Mouse (Mus musculus) forebrain, embryonic 11.5 days (tissue): ENCODE data around the gene Gm10639. TPM values are rescaled to one million over a fixed set of nuclear protein-coding genes. Genes with fewer than 3 reads are reported as not detected.

Experiments used
- ATAC-seq: fragments of 200-750 bp; cut with Nextera tagmentation; replicated peaks from 2 replicates; pipeline ENCODE4 v1.8.0; 2017; ENCODE audit warnings: moderate TSS enrichment; ENCODE audit not compliant: low FRiP score
- DNase-seq: peaks from one replicate; pipeline ENCODE4 v3.0.0-alpha.2; 2017; ENCODE audit warnings: low spot score
- H3K27ac ChIP-seq: fragments of 300-500 bp; sonication (generic); 2 replicates; pipeline ENCODE4 v1.5.1; 2014; ENCODE audit warnings: low read depth, low read length
- H3K27me3 ChIP-seq: fragments of 300-500 bp; sonication (generic); 2 replicates; pipeline ENCODE4 v1.6.1; 2014; ENCODE audit warnings: mild to moderate bottlenecking, low read length, mixed read lengths; ENCODE audit not compliant: control insufficient read depth, insufficient read depth
- H3K36me3 ChIP-seq: fragments of 300-500 bp; sonication (generic); 2 replicates; pipeline ENCODE4 v1.6.1; 2014; ENCODE audit warnings: mild to moderate bottlenecking, low read length, moderate library complexity, mixed read lengths; ENCODE audit not compliant: control insufficient read depth, insufficient read depth
- H3K4me1 ChIP-seq: fragments of 300-500 bp; sonication (generic); replicated peaks from 2 replicates; pipeline ENCODE4 v1.6.1; 2014; ENCODE audit warnings: low read length, mixed read lengths; ENCODE audit not compliant: control insufficient read depth, insufficient read depth
- H3K4me2 ChIP-seq: fragments of 300-500 bp; sonication (generic); 2 replicates; pipeline ENCODE4 v1.6.1; 2014; ENCODE audit warnings: low read depth, mild to moderate bottlenecking, low read length, moderate library complexity, mixed read lengths; ENCODE audit not compliant: severe bottlenecking
- H3K4me3 ChIP-seq: fragments of 300-500 bp; sonication (generic); 2 replicates; pipeline ENCODE4 v1.5.1; 2014; ENCODE audit warnings: low read depth, low read length
- H3K9ac ChIP-seq: fragments of 300-500 bp; sonication (generic); 2 replicates; pipeline ENCODE4 v1.6.1; 2014; ENCODE audit warnings: low read length
- H3K9me3 ChIP-seq: fragments of 300-500 bp; sonication (generic); 2 replicates; pipeline ENCODE4 v1.6.1; 2016; ENCODE audit warnings: low read length, mixed read lengths; ENCODE audit not compliant: control insufficient read depth
- WGBS: fragments of 180-500 bp; shearing (Covaris S2); extraction: QIAGEN DNeasy Blood & Tissue Kit; methylation state at CpG from one replicate; pipeline ENCODE4 v1.1.7; 2014; 5-methylcytosine and 5-hydroxymethylcytosine counted together
- polyA plus RNA-seq: library from polyadenylated mRNA; unstranded; fragments of >200 nt; fragmentation: Nextera tagmentation; extraction: Ambion mirVana; gene quantifications from 2 replicates; pipeline ENCODE4 v1.2.1, GENCODE M21; 2014

Gm10639 gene
- polyA plus RNA-seq, 1 experiment from 2014 or later: not detected

DNA sequence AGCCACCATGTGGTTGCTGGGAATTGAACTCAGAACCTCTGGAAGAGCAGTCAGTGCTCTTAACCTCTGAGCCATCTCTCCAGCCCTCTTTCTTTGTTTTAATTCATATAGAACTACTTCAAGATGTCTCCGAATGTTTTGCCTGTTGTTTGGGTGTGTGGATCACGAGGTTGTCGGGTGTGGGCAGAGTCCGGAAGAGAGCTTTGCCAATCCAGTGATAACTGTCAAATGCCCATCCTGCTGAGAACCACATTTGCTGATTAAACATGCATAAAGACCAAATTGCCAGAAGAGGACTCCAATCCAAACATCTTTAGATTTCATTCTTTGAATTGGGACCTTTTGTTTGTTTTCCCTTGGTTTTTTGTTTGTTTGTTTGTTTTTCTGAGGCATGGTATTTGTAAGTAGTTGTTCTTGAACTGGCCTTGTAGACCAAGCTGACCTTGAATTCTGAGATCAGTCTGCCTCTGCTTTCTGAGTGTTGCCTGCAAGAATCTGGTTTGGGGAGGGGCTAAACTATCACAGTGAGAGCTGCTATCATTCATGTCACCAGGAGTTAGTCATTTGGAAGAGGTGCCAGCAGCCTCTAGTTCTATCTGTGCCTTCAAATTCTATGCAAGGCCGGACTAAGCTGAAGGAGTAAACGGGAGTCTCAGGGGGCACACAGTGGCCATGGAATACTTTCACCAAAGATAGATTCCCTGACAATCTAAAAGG is 61.9 kb downstream of the Gm10639 start:
- no peak overlapping the region for H3K9ac ChIP-seq
- no peak for DNase-seq
- 87% methylated on average over 6 of the region's 6 CpGs for WGBS

More for the DNA sequence above, 61.9 kb downstream of the Gm10639 start:
- Histone ChIP-seq H3K4me3 (no peak overlapping the region), H3K4me2 (no peak overlapping the region), H3K9me3 (no peaks in the 10 kb centered on the region), H3K27ac (no peak overlapping the region), H3K27me3 (no peaks in the 10 kb centered on the region), H3K4me1 (no peaks in the 10 kb centered on the region), H3K36me3 (no peaks in the 10 kb centered on the region)
- no peak for ATAC-seq

Other genes starting within 250 kb of the Gm10639 start
- not detected in 2 replicates for gene Gcm1, start 238.0 kb upstream of the Gm10639 start, polyA plus RNA-seq
- gene Fbxo9, start 180.9 kb upstream of the Gm10639 start, polyA plus RNA-seq: 29.8 and 30.8 TPM in 2 replicates
- gene Ick, start 180.7 kb upstream of the Gm10639 start, polyA plus RNA-seq: 33.9 and 35.0 TPM in 2 replicates
- gene Gsta4, start 107.1 kb upstream of the Gm10639 start, polyA plus RNA-seq: 55.0 and 58.5 TPM in 2 replicates
- gene Gsta1, start 59.3 kb upstream of the Gm10639 start, polyA plus RNA-seq: not detected in 2 replicates
- gene Gm3776, start 32.8 kb upstream of the Gm10639 start, polyA plus RNA-seq: not detected in 2 replicates
- gene Omt2a, start 24.9 kb downstream of the Gm10639 start, polyA plus RNA-seq: not detected in 2 replicates
- not detected in 2 replicates for gene Omt2b, start 37.7 kb downstream of the Gm10639 start, polyA plus RNA-seq
- gene Gsta2, start 65.9 kb downstream of the Gm10639 start, polyA plus RNA-seq: not detected in 2 replicates
- 0.48 and 0.65 TPM in 2 replicates for gene Dppa5a, start 78.3 kb downstream of the Gm10639 start, polyA plus RNA-seq
- gene Ooep, start 88.8 kb downstream of the Gm10639 start, polyA plus RNA-seq: 4.7 and 5.2 TPM in 2 replicates
- 0.28 and 0.49 TPM in 2 replicates for gene Ddx43, start 105.9 kb downstream of the Gm10639 start, polyA plus RNA-seq
- 0.39 and 0.44 TPM in 2 replicates for gene Cgas, start 153.3 kb downstream of the Gm10639 start, polyA plus RNA-seq
- 28.0 and 30.6 TPM in 2 replicates for gene Mto1, start 158.3 kb downstream of the Gm10639 start, polyA plus RNA-seq
- gene Gm17324, start 158.9 kb downstream of the Gm10639 start, polyA plus RNA-seq: 0.72 and 0.80 TPM in 2 replicates
- gene Eef1a1, start 199.2 kb downstream of the Gm10639 start, polyA plus RNA-seq: 4,522 and 4,661 TPM in 2 replicates